Mouse (Mus musculus) erythroblast, embryonic 14.5 days (primary cell): ENCODE results near the gene Dcaf11.

Experiments
- GATA1 ChIP-seq: IDR thresholded peaks from 2 replicates; pipeline ENCODE4 v1.6.1; 2012; ENCODE audit warnings: low read length, inconsistent platforms, mixed read lengths
- TAL1 ChIP-seq: IDR thresholded peaks from 3 replicates; pipeline ENCODE4 v1.6.1; 2012; ENCODE audit warnings: low read length, inconsistent platforms, mixed read lengths

DNA sequence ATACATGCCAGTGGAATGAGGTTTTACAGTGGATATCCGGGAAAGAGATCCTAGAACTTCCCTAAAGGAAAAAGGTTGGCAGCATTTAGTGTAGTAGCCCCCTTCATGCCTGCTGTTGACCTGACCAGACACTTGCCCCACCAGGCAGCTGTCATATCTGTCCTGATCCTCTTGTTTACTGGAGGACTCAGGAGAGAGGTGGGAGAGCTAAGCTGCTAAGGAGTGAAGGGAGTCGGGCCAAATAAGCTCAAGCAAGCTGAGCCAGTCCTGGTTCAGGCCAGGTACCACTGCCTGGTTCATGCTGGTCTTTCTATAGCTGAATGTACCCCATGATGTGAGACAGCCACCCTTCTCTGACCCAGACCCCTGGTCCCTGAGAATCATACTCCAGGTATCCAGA, 33.1 kb upstream of the Dcaf11 start:
- TF ChIP-seq GATA1: no peak
- no peak for TF ChIP-seq TAL1
